Mouse (Mus musculus): ENCODE measurements around the gene Gon7. TPM values are rescaled to one million over a fixed set of nuclear protein-coding genes. Genes with fewer than 3 reads are reported as not detected.

Gene Gon7
- total RNA-seq, 2 experiments from 2014 or later = 10.8 to 11.7 TPM

DNA sequence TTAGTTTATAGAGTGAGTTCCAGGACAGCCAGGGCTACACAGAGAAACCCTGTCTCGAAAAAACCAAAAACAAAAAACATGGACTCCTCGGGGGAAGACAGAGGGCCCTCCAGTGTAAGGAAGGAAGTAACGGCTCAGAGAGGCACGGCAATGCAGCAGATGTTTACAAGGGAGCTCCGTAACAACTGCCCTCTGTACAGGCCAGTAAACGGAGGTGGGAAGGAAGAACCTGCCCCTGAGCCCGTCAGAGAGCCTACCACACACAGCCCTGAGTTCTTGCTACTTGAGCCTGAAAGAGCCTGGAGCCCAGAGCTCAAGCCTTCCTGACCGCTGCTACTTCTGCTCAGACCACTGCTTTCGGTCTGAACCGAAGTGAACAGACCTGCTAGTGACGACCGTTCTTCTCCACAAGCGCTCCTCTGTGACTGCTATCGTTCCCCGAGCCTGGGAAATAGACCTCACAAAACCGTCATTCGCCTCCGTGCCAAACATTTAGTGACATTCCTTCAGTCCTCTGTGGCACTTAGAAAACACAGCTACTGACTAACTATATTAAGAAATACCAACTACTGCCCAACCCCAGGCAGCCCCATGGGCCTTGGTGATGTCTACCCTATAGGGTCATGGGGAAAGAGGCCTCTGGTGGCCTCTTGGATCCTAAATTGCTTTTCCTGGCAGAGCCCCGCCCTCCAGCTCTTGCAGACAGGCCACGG is 44.3 kb downstream of the Gon7 start:
- intact Hi-C loops (cut with DNase I) = no loop called here
- no peak for DNase-seq (ENCODE audit: low spot score)

DNA sequence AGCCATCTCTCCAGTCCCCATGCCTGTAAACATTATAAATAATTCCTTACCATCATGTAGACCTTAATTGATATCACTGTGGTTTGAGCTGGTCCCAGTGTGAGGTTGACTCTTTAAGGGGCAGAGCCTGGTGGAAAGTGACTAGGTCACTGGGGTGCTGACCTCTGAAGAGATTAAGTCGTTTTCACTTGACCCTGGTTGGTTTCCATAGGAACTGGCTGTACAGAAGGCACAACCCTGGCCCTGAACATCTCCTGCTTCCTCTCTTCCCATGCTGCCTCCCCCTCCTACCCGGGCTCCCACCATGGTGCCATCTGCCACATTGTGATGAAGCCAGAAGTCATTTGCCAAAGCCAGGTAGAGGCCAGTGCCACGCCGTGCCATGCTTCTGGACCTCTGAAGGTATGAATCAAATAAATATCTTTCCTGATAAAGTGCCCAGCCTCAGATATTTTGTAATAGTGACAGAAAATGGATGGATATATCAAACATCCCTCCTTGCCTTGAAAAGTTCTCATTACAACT is 46.7 kb downstream of the Gon7 start:
- intact Hi-C loops (cut with DNase I) = no loop called here
- no peak for DNase-seq (ENCODE audit: low spot score)

DNA sequence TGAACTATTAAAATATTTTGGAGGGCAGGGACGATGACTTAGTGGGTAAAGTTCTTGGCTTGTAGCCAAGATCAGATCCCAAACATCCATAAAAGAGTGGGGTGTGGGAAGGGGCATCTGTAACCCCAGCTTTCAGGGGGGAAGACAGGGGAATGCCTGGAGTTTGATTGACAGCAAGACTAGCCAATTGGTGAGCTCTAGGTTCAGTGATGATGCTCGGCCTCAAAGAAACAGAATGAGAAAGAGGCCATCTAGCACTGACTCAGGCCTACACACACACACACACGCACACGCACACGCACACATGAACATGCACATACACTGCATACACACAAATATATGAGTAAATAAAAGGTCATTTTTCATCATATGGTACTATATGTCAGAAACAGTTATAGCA is 47.7 kb downstream of the Gon7 start:
- intact Hi-C loops (cut with DNase I) = no loop called here
- no peak for DNase-seq (ENCODE audit: low spot score)

DNA sequence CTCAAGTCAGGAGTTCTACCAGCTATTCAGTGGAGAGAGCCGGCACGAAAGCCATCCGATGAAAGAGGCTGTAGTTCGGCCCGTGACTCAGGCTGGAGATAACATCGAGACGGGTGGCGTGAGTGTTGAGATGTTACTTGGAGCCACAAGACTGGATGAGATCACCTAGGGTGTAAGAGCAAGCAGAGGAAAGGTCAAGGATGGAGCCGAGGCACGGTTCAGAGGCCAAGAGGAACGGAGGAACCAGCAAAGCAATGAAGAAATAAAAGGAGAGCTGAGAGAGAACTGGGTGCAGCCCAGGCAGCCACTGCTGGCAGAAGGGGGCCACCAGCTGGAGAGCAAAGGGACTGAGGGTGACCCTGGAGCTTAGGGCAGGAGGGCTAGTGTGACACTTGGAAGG is 49.4 kb downstream of the Gon7 start:
- no peak for DNase-seq (ENCODE audit: low spot score)
- intact Hi-C loops (cut with DNase I) = no loop called here

DNA sequence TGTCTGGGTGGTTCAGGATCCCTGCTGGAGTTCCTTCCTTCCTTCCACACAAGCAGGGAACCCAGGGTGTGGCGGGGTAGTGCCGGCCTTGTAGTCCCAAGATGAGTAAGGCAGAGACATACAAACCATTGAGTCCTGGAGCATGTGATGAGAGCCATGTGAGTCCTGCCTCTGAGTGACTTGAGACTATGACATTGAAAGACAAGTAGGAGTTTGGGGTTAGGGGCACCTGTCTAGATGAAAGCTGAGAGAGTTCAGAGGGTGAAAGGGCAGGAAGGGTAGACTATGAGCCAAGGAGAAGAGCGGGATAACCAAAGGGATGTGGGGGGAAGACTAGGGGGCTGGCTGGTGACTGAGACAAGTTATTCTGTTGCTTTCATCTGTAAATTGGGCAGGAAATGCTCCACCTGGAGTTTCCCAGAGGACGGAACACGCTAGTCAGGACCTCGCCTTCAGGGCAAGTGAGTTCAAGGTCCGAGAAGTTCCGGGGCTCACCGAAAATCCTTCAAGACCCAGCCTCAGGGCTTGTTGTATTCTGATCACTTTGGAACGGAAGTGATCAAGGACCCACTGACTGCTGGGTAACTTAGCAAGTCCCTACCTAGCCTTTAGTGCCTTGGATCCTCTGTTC is 50.7 kb downstream of the Gon7 start:
- intact Hi-C loops (cut with DNase I) = loop anchor here (2.0 kb wide), 1 partner anchor 128 kb away; no protein-coding TSS in a partner anchor
- DNase-seq (ENCODE audit: low spot score) = no peak

DNA sequence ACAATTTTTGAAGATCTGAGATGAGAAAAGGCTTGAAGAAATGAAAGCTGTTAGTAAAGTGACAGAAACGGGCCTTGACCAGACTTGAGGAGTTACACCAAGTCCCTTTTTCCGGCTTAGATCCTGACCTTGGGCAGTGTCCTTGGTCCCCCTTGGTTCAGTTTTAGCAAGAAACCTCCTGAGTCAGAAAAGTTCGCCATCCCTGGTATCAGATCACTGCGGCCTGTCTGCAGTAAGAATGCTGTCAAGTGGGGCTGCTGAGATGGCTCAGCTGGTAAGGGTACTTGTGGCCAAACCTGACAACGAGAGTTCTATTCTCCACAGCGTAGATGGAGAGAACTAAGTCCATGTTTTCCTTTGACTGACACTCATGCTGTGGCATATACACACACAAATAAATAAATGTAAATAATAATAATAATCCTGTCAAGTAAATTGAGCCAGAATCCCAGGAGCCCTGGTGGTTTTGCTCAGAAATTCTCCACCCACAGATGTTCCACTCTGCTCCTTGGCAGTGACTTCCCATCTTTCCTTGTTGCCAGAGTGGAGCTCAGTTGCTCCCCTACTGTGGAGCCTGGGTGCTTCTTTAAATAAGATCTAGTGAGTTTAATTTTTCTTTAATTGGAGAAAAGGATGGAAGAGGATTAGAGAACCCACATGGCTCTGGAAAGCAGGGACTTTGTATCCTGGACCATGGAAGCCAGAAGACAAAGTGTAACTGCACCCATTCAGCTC is 51.5 kb downstream of the Gon7 start:
- DNase-seq (ENCODE audit: low spot score) = no peak
- intact Hi-C loops (cut with DNase I) = loop anchor here (2.0 kb wide), 1 partner anchor 127 kb away; no protein-coding TSS in a partner anchor

DNA sequence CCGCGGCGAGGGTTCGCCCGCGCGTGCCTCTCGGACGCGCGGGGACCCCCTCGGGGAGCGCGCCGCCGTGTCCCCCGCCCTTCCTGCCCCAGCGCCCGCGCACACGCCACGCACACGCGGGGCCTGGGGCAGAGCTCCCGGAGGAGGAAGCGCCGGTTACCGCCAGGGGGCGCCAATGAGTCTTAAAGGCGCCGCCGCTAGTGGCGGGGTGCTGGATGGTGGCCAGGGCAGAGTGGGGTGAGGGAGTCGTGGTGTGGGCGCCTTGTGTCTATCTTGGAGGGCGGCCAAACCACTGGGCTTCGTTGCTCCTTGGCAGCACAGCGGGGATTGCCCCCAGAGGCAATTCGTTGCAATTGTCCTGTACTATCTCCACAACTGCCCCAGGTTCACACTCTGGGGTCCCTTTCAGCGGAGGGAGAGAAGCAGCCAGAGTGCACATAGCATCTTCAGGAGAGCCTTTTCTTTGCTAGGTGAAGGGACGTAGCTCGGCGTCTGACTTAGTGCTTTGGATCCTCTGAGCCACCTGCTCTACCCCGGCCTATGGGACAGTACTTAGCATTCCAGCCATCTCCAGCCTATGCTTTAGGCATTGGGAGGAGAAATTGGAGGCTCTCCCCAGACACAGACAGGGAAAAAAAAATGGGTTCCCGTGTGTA is 52.3 kb downstream of the Gon7 start:
- DNase-seq (ENCODE audit: low spot score) = peak; percentile 60
- intact Hi-C loops (cut with DNase I) = no loop called here

DNA sequence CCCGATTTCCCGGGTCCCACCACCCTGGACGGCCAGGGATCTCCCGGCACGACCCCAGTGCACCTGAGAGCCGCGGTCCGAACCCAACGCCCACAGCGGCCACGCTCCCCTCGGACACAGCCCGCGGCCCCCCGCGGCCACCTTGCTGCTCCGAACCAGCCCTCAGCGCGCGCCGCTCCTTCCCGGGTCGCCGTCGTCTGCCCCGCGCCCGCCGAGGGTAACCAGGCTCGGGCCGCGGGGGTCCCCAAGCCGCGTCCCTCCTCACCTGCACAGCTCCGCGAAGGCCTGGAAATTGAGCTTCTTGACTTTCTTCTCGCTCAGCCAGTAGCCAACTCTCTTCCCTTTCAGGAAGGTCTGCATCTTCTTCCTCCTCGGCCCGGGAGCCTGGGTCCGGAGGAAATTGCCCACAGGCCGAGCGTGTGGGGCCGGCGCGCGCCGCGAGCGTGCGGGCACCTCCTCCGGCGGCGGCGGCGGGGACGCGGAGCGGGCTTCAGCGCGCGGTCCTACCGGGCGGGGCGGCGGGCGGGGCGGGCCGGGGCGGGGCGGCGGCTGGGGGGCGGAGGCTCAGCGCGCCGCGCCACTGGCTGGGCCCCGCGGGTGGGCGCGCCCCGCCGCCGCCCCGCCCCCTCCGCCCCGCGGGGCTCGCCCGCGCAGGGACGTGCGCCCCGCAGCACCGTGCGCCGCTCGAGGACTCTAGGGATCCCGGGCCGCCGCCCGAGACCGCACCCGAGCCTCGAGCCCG is 53.0 kb downstream of the Gon7 start, which contains the start of gene Itpk1:
Gene Itpk1, minus strand, starts transcription at position 474 of the 742 bp plus-strand sequence.
- no peak for DNase-seq (ENCODE audit: low spot score)
- intact Hi-C loops (cut with DNase I) = no loop called here

DNA sequence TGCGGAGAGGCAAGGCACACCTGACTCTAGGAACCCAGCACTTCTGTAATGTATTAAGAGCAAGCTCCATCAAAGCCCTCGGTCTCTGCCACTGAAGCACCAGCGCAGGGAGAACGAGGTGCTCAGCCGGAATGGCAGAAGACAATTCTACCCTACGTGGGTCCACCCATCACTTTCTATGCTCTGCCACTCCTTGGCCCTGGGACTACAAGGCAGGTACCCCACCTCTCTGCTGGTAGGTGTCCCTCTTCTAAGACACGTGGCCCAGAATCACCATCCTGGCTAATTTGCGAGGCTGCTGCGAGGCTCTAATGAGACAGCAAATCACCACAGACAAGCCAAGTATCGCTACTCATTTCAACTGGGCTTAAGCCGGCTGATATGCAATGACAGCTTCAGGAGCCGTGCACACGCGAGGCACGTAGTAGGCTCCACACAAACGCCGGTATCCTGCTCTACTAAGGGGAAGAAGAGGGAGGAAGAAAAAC is 53.6 kb downstream of the Gon7 start:
- intact Hi-C loops (cut with DNase I) = no loop called here
- DNase-seq (ENCODE audit: low spot score) = no peak

DNA sequence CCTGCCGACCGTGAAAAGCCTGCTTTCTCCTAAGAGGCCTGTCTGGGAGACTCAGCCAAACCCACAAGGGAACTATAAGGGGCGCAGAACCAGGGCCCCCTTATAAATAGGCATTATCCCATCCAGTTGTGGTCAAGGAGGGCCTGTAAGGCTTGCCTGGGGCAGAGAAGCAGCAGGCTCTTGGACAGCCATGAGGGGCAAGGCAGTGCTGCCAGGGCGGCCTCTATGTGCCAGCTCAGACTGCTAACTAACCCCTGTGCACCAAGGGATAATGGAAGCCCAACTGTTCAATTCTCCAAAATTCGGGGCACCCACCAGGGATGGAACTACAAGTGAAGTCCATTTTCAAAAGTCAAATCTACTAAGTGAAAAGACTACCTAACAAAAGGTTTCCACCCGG is 54.2 kb downstream of the Gon7 start:
- intact Hi-C loops (cut with DNase I) = no loop called here
- DNase-seq (ENCODE audit: low spot score) = no peak

Other genes with a start within 250 kb of the Gon7 start
- gene Chga, start 202.8 kb downstream of the Gon7 start, total RNA-seq (2021) = not detected
- 1 to 10 TPM; 8.3 to 8.9 TPM for gene Itpk1, start 52.9 kb downstream of the Gon7 start, total RNA-seq (2021)
- 1 to 10 TPM; 7.3 to 7.9 TPM for gene Moap1, start 14.1 kb downstream of the Gon7 start, total RNA-seq (2021)
- 1 to 10 TPM; 3.3 to 3.9 TPM for gene Tmem251, start 14.0 kb downstream of the Gon7 start, total RNA-seq (2021)
- gene Gm28051, start within 50 bp of the Gon7 start, total RNA-seq (2021) = not detected
- gene Ubr7, start 164 bp upstream of the Gon7 start, total RNA-seq (2021) = 10 to 100 TPM; 24.4 to 25.3 TPM
- 1 to 10 TPM; 3.8 to 4.9 TPM for gene Gm20604, start 869 bp upstream of the Gon7 start, total RNA-seq (2021)
- gene Btbd7, start 120.7 kb upstream of the Gon7 start, total RNA-seq (2021) = 10 to 100 TPM; 24.7 to 28.6 TPM
- gene Cox8c, start 141.5 kb upstream of the Gon7 start, total RNA-seq (2021) = not detected
- gene Unc79, start 191.1 kb upstream of the Gon7 start, total RNA-seq (2021) = under 1 TPM; 0.06 to 0.13 TPM

All from heart, postnatal 25 days (tissue).